Mouse (Mus musculus): Measurements from ENCODE around the gene Dclk1.

Gene Dclk1

GRCm38 (mm10) chr3:55260139-55260538, 18.0 kb downstream of the Dclk1 start:
- no peak for DNase-seq (ENCODE audit: low spot score)

GRCm38 (mm10) chr3:55266091-55266490, 23.9 kb downstream of the Dclk1 start:
- DNase-seq (ENCODE audit: low spot score): no peak

GRCm38 (mm10) chr3:55269802-55270201, 27.6 kb downstream of the Dclk1 start:
- no peak for DNase-seq (ENCODE audit: low spot score)

GRCm38 (mm10) chr3:55270345-55270744, 28.2 kb downstream of the Dclk1 start:
- DNase-seq (ENCODE audit: low spot score): no peak

- DNase-seq (ENCODE audit: low spot score): no peak
These were observed 28.8 kb downstream of the Dclk1 start for GRCm38 (mm10) chr3:55270920-55271319.

- no peak for DNase-seq (ENCODE audit: low spot score)
These were observed 30.4 kb downstream of the Dclk1 start for GRCm38 (mm10) chr3:55272536-55272935.

GRCm38 (mm10) chr3:55276446-55276845, 34.3 kb downstream of the Dclk1 start:
- DNase-seq (ENCODE audit: low spot score): no peak

- no peak for DNase-seq (ENCODE audit: low spot score)
These were observed 34.7 kb downstream of the Dclk1 start for GRCm38 (mm10) chr3:55276851-55277250.

GRCm38 (mm10) chr3:55277829-55278228, 35.7 kb downstream of the Dclk1 start:
- DNase-seq (ENCODE audit: low spot score): no peak

GRCm38 (mm10) chr3:55279923-55280322, 37.8 kb downstream of the Dclk1 start:
- DNase-seq (ENCODE audit: low spot score): no peak

- DNase-seq (ENCODE audit: low spot score): no peak
These were observed 38.3 kb downstream of the Dclk1 start for GRCm38 (mm10) chr3:55280471-55280870.

- DNase-seq (ENCODE audit: low spot score): no peak
These were observed 42.1 kb downstream of the Dclk1 start for GRCm38 (mm10) chr3:55284215-55284614.

- DNase-seq (ENCODE audit: low spot score): no peak
These were observed 46.6 kb downstream of the Dclk1 start for GRCm38 (mm10) chr3:55288726-55289125.

- no peak for DNase-seq (ENCODE audit: low spot score)
These were observed 49.8 kb downstream of the Dclk1 start for GRCm38 (mm10) chr3:55291964-55292363.

GRCm38 (mm10) chr3:55292783-55293430, 50.7 kb downstream of the Dclk1 start:
- no peak for DNase-seq (ENCODE audit: low spot score)

- no peak for DNase-seq (ENCODE audit: low spot score)
These were observed 63.5 kb downstream of the Dclk1 start for GRCm38 (mm10) chr3:55305653-55306052.

- DNase-seq (ENCODE audit: low spot score): no peak
These were observed 65.5 kb downstream of the Dclk1 start for GRCm38 (mm10) chr3:55307553-55308177.

GRCm38 (mm10) chr3:55309961-55310360, 67.8 kb downstream of the Dclk1 start:
- no peak for DNase-seq (ENCODE audit: low spot score)

- no peak for DNase-seq (ENCODE audit: low spot score)
These were observed 73.7 kb downstream of the Dclk1 start for GRCm38 (mm10) chr3:55315827-55316226.

- no peak for DNase-seq (ENCODE audit: low spot score)
These were observed 75.9 kb downstream of the Dclk1 start for GRCm38 (mm10) chr3:55318021-55318420.

- DNase-seq (ENCODE audit: low spot score): no peak
These were observed 78.4 kb downstream of the Dclk1 start for GRCm38 (mm10) chr3:55320572-55320971.

- no peak for DNase-seq (ENCODE audit: low spot score)
These were observed 81.9 kb downstream of the Dclk1 start for GRCm38 (mm10) chr3:55324029-55324428.

GRCm38 (mm10) chr3:55330496-55330895, 88.3 kb downstream of the Dclk1 start:
- DNase-seq (ENCODE audit: low spot score): no peak

GRCm38 (mm10) chr3:55331694-55332093, 89.5 kb downstream of the Dclk1 start:
- no peak for DNase-seq (ENCODE audit: low spot score)

Measured in testis, postnatal 14 days (tissue).